Mouse (Mus musculus): ENCODE measurements at regions not wholly inside any gene's neighbourhood (a gene's known extent, or its start where the extent isn't known, plus 50 kb on each side); places are given as distances from the start of the nearest gene placed in this dataset.

GRCm38 (mm10) chr2:137924576-137924975, 331.8 kb upstream of the Btbd3 start:
- 81% methylated on average over 2 of the region's 2 CpGs for WGBS

GRCm38 (mm10) chr2:137898425-137898824, 357.9 kb upstream of the Btbd3 start:
- no peak overlapping the region for H3K4me2 ChIP-seq (replicated peaks; ENCODE audit: low read depth, low read length)
- no peaks in the 10 kb centered on the region for H3K36me3 ChIP-seq (ENCODE audit: control insufficient read depth, insufficient read depth, low read length)

More at GRCm38 (mm10) chr2:137924576-137924975, 331.8 kb upstream of the Btbd3 start:
- no peak for ATAC-seq (ENCODE audit: low FRiP score, low TSS enrichment)
- Histone ChIP-seq H3K9me3 (ENCODE audit: control insufficient read depth, low read length) (no peaks in the 10 kb centered on the region), H3K27ac (ENCODE audit: low read depth, low read length) (no peak overlapping the region), H3K4me2 (replicated peaks; ENCODE audit: low read depth, low read length) (no peak overlapping the region), H3K36me3 (ENCODE audit: control insufficient read depth, insufficient read depth, low read length) (no peaks in the 10 kb centered on the region), H3K4me3 (ENCODE audit: low read length) (no peak overlapping the region), H3K9ac (ENCODE audit: low read depth, low read length) (no peak overlapping the region), H3K4me1 (ENCODE audit: control insufficient read depth, insufficient read depth, low read length) (no peaks in the 10 kb centered on the region), H3K27me3 (ENCODE audit: control insufficient read depth, insufficient read depth, low read length) (no peaks in the 10 kb centered on the region)

GRCm38 (mm10) chr2:137880211-137881031, 375.9 kb upstream of the Btbd3 start:
- no peak overlapping the region for H3K4me2 ChIP-seq (replicated peaks; ENCODE audit: low read depth, low read length)
- H3K36me3 ChIP-seq (ENCODE audit: control insufficient read depth, insufficient read depth, low read length) = no peaks in the 10 kb centered on the region
- WGBS = 80% methylated on average over 7 of the region's 7 CpGs
- H3K9ac ChIP-seq (ENCODE audit: low read depth, low read length) = no peak overlapping the region
- no peak for ATAC-seq (ENCODE audit: low FRiP score, low TSS enrichment)
- no peaks in the 10 kb centered on the region for H3K4me1 ChIP-seq (ENCODE audit: control insufficient read depth, insufficient read depth, low read length)
- no peak overlapping the region for H3K27ac ChIP-seq (ENCODE audit: low read depth, low read length)
- no peak overlapping the region for H3K4me3 ChIP-seq (ENCODE audit: low read length)
- H3K9me3 ChIP-seq (ENCODE audit: control insufficient read depth, low read length) = no peaks in the 10 kb centered on the region
- H3K27me3 ChIP-seq (ENCODE audit: control insufficient read depth, insufficient read depth, low read length) = no peaks in the 10 kb centered on the region

More at GRCm38 (mm10) chr2:137898425-137898824, 357.9 kb upstream of the Btbd3 start:
- H3K9ac ChIP-seq (ENCODE audit: low read depth, low read length) = no peak overlapping the region
- H3K4me1 ChIP-seq (ENCODE audit: control insufficient read depth, insufficient read depth, low read length) = no peaks in the 10 kb centered on the region
- H3K27ac ChIP-seq (ENCODE audit: low read depth, low read length) = no peak overlapping the region
- H3K4me3 ChIP-seq (ENCODE audit: low read length) = no peak overlapping the region
- ATAC-seq (ENCODE audit: low FRiP score, low TSS enrichment) = no peak
- no peaks in the 10 kb centered on the region for H3K9me3 ChIP-seq (ENCODE audit: control insufficient read depth, low read length)
- no peaks in the 10 kb centered on the region for H3K27me3 ChIP-seq (ENCODE audit: control insufficient read depth, insufficient read depth, low read length)

- Histone ChIP-seq H3K4me3 (ENCODE audit: low read length) (no peak overlapping the region), H3K27ac (ENCODE audit: low read depth, low read length) (no peak overlapping the region), H3K9ac (ENCODE audit: low read depth, low read length) (no peak overlapping the region), H3K4me2 (replicated peaks; ENCODE audit: low read depth, low read length) (no peak overlapping the region), H3K9me3 (ENCODE audit: control insufficient read depth, low read length) (no peaks in the 10 kb centered on the region), H3K4me1 (ENCODE audit: control insufficient read depth, insufficient read depth, low read length) (no peaks in the 10 kb centered on the region), H3K27me3 (ENCODE audit: control insufficient read depth, insufficient read depth, low read length) (no peaks in the 10 kb centered on the region), H3K36me3 (ENCODE audit: control insufficient read depth, insufficient read depth, low read length) (no peaks in the 10 kb centered on the region)
- ATAC-seq (ENCODE audit: low FRiP score, low TSS enrichment) = no peak
- 85% methylated on average over 4 of the region's 4 CpGs for WGBS
These were observed 386.7 kb upstream of the Btbd3 start for GRCm38 (mm10) chr2:137869676-137870075.

GRCm38 (mm10) chr2:137854494-137854893, 401.9 kb upstream of the Btbd3 start:
- 74% methylated on average over 4 of the region's 4 CpGs for WGBS
- H3K36me3 ChIP-seq (ENCODE audit: control insufficient read depth, insufficient read depth, low read length) = no peaks in the 10 kb centered on the region
- peaks cover 4% of the 10 kb centered on the region; the same call in 1 of the 2 replicates for H3K4me1 ChIP-seq (ENCODE audit: control insufficient read depth, insufficient read depth, low read length)
- H3K4me2 ChIP-seq (replicated peaks; ENCODE audit: low read depth, low read length) = no peak overlapping the region
- no peaks in the 10 kb centered on the region for H3K27me3 ChIP-seq (ENCODE audit: control insufficient read depth, insufficient read depth, low read length)
- H3K9ac ChIP-seq (ENCODE audit: low read depth, low read length) = no peak overlapping the region
- ATAC-seq (ENCODE audit: low FRiP score, low TSS enrichment) = no peak
- H3K9me3 ChIP-seq (ENCODE audit: control insufficient read depth, low read length) = no peaks in the 10 kb centered on the region
- no peak overlapping the region for H3K27ac ChIP-seq (ENCODE audit: low read depth, low read length)
- no peak overlapping the region for H3K4me3 ChIP-seq (ENCODE audit: low read length)

GRCm38 (mm10) chr2:137853399-137854259, 402.7 kb upstream of the Btbd3 start:
- 35% methylated on average over 10 of the region's 10 CpGs for WGBS
- no peak; the same call in 1 of the 2 replicates for ATAC-seq (ENCODE audit: low FRiP score, low TSS enrichment)

GRCm38 (mm10) chr2:137847901-137848300, 408.5 kb upstream of the Btbd3 start:
- no peak for ATAC-seq (ENCODE audit: low FRiP score, low TSS enrichment)
- Histone ChIP-seq H3K4me3 (ENCODE audit: low read length) (no peak overlapping the region), H3K9ac (ENCODE audit: low read depth, low read length) (no peak overlapping the region), H3K4me1 (ENCODE audit: control insufficient read depth, insufficient read depth, low read length) (no peaks in the 10 kb centered on the region), H3K27me3 (ENCODE audit: control insufficient read depth, insufficient read depth, low read length) (no peaks in the 10 kb centered on the region), H3K4me2 (replicated peaks; ENCODE audit: low read depth, low read length) (no peak overlapping the region), H3K9me3 (ENCODE audit: control insufficient read depth, low read length) (no peaks in the 10 kb centered on the region), H3K27ac (ENCODE audit: low read depth, low read length) (no peak overlapping the region), H3K36me3 (ENCODE audit: control insufficient read depth, insufficient read depth, low read length) (no peaks in the 10 kb centered on the region)
- WGBS = 49% methylated on average over 2 of the region's 2 CpGs

More at GRCm38 (mm10) chr2:137853399-137854259, 402.7 kb upstream of the Btbd3 start:
- Histone ChIP-seq H3K27me3 (ENCODE audit: control insufficient read depth, insufficient read depth, low read length) (no peaks in the 10 kb centered on the region), H3K4me2 (replicated peaks; ENCODE audit: low read depth, low read length) (no peak overlapping the region), H3K4me1 (ENCODE audit: control insufficient read depth, insufficient read depth, low read length) (peaks cover 4% of the 10 kb centered on the region; the same call in 1 of the 2 replicates), H3K9ac (ENCODE audit: low read depth, low read length) (no peak overlapping the region), H3K4me3 (ENCODE audit: low read length) (no peak overlapping the region), H3K9me3 (ENCODE audit: control insufficient read depth, low read length) (no peaks in the 10 kb centered on the region), H3K27ac (ENCODE audit: low read depth, low read length) (no peak overlapping the region), H3K36me3 (ENCODE audit: control insufficient read depth, insufficient read depth, low read length) (no peaks in the 10 kb centered on the region)

GRCm38 (mm10) chr2:137827814-137828374, 428.5 kb upstream of the Btbd3 start:
- Histone ChIP-seq H3K9ac (ENCODE audit: low read depth, low read length) (no peak overlapping the region), H3K36me3 (ENCODE audit: control insufficient read depth, insufficient read depth, low read length) (no peaks in the 10 kb centered on the region), H3K27me3 (ENCODE audit: control insufficient read depth, insufficient read depth, low read length) (no peaks in the 10 kb centered on the region), H3K4me1 (ENCODE audit: control insufficient read depth, insufficient read depth, low read length) (no peaks in the 10 kb centered on the region), H3K27ac (ENCODE audit: low read depth, low read length) (no peak overlapping the region), H3K9me3 (ENCODE audit: control insufficient read depth, low read length) (no peaks in the 10 kb centered on the region), H3K4me2 (replicated peaks; ENCODE audit: low read depth, low read length) (no peak overlapping the region), H3K4me3 (ENCODE audit: low read length) (no peak overlapping the region)
- WGBS = 82% methylated on average over 8 of the region's 8 CpGs
- no peak for ATAC-seq (ENCODE audit: low FRiP score, low TSS enrichment)

Data from kidney, embryonic 14.5 days (tissue).